Mouse (Mus musculus) spleen, adult 2 months (tissue): ENCODE results near the gene Hormad2.

Experiments used
- CTCF ChIP-seq: fragments of 200-500 bp; IDR thresholded peaks from 2 replicates; pipeline ENCODE4 v1.5.1; 2011; ENCODE audit warnings: mild to moderate bottlenecking, inconsistent platforms; ENCODE audit not compliant: insufficient read depth, insufficient read length, insufficient replicate concordance; ENCODE audit errors: extremely low read depth
- POLR2A ChIP-seq: fragments of 200-500 bp; IDR thresholded peaks from 2 replicates; pipeline ENCODE4 v1.6.1; 2011; ENCODE audit warnings: low read depth, low read length, inconsistent platforms

DNA sequence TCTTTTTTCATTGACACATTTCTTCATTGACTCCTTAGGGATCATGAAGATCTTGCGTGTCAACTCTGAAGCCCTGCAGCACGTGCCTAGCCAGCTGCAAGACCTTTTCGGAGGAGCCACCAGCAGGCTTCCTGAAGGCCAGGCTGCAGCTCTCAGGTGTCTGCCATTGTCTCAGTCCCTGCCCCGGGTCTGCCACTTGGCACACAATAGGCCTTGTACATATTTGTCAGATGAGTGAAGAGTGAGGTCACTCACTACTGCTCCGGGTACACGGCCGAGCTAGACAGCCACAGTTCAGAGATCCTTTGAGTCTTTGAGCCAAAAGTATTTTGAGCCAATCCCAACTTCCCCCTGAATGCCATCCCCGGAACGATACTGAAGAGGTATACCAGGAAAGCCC, 137.9 kb downstream of the Hormad2 start:
- TF ChIP-seq POLR2A (no peak), CTCF (no peak)
